Mouse (Mus musculus): ENCODE data around the gene Ugt1a7c.

Ugt1a7c gene

GRCm38 (mm10) chr1:88240072-88240471 is 145.2 kb downstream of the Ugt1a7c start:
- no peak for DNase-seq (ENCODE audit: low spot score)

- DNase-seq (ENCODE audit: low spot score) = no peak
Observed at GRCm38 (mm10) chr1:88240579-88240978, 145.7 kb downstream of the Ugt1a7c start.

GRCm38 (mm10) chr1:88243861-88244260 is 149.0 kb downstream of the Ugt1a7c start:
- no peak for DNase-seq (ENCODE audit: low spot score)

GRCm38 (mm10) chr1:88245881-88246280 is 151.0 kb downstream of the Ugt1a7c start:
- no peak for DNase-seq (ENCODE audit: low spot score)

DNA sequence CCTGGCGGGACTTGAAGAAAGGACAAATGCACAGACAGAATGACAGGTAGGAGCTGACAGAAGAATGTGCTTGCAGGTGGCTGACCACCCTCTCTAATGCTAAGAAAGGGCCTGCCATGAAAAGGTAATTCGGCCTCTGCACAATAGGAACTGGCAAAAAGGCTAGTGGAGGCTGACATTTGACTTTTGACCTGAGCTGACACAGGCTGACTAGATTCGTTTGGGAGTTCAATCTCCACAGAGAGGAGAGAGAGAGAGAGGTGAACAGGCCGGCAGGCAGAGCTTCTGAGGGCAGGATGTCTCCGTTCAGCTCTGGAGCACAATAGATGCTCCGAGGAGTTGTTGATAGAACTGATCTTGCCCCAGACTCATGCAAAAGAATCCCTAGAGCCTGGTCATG is 151.5 kb downstream of the Ugt1a7c start:
- no peak for DNase-seq (ENCODE audit: low spot score)

GRCm38 (mm10) chr1:88247660-88248059 is 152.8 kb downstream of the Ugt1a7c start:
- no peak for DNase-seq (ENCODE audit: low spot score)

- no peak for DNase-seq (ENCODE audit: low spot score)
Observed at GRCm38 (mm10) chr1:88248658-88249057, 153.8 kb downstream of the Ugt1a7c start.

DNA sequence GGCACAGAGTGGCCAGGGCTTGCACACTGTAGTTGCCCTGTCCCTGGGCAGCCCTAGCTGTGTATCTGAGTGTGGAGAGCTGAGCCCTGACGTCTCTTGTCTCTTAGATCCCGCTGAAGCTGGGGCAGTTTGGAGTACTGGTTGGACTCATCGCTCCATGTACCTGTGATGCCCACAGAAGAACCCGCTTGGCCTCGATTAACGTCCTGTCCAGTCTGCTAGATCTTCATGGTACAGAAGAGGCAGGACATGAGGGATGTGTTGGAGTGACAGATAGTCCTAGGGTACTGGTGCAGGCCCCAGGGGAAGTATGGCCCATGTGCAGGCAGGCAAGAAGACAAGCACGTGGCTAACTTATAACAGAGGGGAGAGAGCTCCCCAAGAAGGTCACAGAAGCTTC is 154.7 kb downstream of the Ugt1a7c start:
- DNase-seq (ENCODE audit: low spot score) = no peak

GRCm38 (mm10) chr1:88250023-88250422 is 155.2 kb downstream of the Ugt1a7c start:
- DNase-seq (ENCODE audit: low spot score) = no peak

DNA sequence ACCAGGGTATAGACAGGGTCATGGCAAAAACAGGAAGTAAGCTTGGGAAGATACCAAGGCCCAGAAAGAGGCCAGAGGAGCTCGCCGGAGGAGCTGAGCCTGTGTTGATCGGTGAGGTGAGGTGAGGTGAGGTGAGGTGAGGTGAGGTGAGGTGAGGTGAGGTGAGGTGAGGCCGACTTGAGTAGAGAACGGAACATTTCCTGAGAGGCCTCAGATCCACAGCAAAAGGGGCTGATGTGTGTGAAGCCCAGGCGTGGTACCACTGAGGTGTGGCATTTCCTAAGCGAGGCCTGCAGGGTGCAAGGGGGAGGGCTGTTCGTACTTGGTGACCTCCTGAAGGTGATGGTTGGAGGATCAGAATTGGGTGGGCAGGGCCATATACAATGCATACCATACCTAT is 158.2 kb downstream of the Ugt1a7c start:
- no peak for DNase-seq (ENCODE audit: low spot score)

DNA sequence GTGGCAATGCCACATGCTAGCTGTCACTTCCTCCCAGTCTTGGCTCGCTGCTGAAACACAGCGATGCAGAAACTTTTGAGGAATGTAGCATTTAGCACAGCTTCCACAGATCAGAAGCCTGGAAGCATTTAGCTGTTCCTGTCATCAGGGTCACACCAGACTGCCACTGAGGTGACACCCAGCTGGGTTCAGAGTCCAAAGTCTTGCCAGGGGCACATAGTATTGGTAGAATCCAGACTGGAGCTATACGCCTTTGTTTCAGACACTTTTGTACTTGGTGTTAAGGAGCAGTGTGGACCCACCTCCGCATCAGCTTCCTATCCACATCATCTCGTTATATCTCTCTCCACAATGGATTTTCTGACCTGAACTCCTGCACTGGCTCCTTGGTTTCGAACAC is 158.7 kb downstream of the Ugt1a7c start:
- DNase-seq (ENCODE audit: low spot score) = no peak

GRCm38 (mm10) chr1:88254793-88255465 is 160.1 kb downstream of the Ugt1a7c start:
- DNase-seq (ENCODE audit: low spot score) = no peak

- no peak for DNase-seq (ENCODE audit: low spot score)
Observed at GRCm38 (mm10) chr1:88255466-88255857, 160.6 kb downstream of the Ugt1a7c start.

- no peak for DNase-seq (ENCODE audit: low spot score)
Observed at GRCm38 (mm10) chr1:88255989-88256754, 161.3 kb downstream of the Ugt1a7c start.

DNA sequence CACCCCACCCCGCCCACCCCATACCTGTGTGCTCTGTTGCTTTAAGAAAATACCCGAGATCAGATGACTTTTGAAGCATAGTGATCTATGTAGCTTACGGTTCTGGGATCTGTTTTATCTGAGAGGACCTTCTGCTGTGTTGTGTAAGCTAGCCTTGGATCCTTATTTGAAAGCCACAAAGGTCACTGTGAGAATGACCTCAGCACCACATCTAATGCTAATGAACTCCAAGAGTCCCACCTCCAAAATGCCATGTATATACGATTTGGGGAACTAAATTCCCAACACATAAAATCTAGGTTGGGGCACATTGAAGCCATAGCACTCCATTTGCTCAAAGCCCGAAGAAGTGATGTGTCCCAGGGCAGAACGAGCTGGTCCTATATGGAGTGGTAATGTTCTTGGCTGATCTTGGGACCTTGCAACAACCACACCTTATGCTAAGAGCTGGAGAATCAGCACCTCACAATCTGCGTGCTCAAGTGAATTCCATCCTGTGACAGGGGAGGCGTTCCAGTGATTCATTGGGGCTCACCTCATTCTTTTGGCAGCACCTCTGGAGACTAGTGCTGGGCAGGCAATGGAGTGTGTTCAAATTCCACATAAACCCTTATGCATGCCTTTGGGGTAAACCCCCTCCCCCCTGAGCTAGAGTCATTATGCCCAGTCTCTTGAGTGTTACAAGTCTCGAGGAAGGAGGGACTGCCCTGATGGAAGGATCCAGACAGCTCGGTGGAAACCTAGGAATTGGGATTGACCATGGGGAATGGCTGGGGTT is 162.2 kb downstream of the Ugt1a7c start:
- no peak for DNase-seq (ENCODE audit: low spot score)

- no peak for DNase-seq (ENCODE audit: low spot score)
Observed at GRCm38 (mm10) chr1:88257681-88258080, 162.8 kb downstream of the Ugt1a7c start.

DNA sequence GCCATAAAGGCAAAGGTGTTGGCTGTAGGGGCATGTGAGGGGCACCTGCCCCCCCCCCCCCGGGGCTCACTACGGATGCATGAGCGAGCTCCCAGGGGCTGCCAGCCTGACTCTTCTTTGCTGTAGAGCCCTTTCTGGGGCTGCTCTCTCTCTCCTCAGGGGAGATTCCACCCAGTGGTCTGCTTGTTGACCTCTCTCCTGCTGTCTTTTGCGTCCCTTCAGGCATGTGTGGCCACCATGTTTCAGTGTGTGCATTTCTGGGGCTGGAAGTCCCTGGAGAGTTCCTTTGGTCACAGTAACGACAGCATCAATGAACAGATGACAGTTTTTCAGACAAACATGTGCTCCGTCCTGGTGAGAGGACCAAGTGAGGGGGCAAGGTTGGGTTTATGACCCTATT is 163.5 kb downstream of the Ugt1a7c start:
- DNase-seq (ENCODE audit: low spot score) = no peak

DNA sequence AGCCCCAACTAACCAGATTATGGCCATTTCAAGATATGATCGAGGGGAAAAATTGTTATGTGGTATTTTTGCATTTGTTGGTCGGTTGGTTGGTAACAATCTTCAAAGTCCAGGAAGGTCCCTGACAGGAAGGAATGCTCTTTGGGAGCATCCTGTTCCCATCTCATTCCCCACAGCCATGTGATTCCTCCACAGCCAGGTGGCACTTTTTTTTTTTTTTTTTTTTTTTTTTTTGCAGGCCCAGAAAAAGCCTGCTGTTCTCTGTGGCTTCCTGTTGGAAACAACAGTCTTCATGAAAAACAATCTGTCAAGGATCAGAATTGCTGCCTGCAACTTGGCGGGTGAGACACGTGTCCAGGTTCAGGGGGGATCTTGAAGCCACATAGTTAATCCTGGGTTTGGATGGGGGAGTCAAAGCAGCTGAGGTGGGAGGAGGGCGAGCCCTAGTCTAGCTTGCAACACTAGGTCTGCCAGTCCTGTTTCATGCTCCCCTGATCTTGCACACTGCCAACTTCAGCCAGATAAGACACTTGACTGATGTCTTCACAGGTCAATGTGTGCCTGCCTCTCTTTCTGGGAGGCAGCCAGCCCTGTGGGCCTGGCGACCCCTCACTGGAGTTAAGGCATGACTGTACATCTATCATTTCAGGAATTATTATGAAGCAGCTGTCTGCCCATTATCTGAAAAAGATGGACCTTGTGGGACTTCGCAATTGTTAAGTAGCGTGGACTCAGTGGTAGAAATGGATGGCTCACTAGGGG is 164.2 kb downstream of the Ugt1a7c start:
- DNase-seq (ENCODE audit: low spot score) = no peak

DNA sequence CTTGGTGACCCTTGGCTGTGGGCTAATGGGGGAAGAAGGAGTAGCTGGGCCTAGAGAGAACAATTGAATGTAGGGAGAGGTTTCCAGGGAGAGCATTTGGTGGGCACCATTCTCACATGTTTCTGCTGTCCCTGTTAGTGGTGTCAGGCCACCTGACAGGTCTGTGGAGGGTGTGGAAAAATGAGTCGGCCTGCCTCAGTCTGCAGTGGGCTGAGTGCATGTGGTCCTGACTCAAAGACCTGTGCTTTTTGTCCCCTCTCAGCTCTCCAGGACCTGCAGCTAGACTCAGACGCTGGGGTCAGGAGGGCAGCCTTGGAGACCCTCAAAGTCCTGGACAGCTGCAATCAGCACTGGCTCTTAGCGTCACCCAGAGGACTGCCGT is 164.8 kb downstream of the Ugt1a7c start:
- no peak for DNase-seq (ENCODE audit: low spot score)

DNA sequence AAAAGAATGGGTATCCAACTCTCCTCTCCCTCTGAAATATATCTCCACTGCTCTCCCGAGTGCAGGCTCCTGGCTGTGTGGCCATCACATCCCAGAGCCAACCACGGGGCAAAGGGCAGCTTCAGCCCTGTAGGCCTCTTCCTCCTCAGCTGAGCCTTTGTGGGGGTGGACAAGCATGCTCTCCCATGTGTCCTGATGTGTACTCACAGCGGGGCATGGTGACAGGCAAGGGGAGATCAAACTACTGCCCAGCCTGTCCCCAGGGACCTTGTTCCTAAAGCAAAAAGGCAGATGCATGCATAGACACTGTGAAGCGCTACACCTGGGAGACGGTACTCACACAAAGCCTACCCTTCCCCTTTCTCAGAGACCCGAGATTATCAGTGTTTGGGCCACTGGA is 165.3 kb downstream of the Ugt1a7c start:
- no peak for DNase-seq (ENCODE audit: low spot score)

GRCm38 (mm10) chr1:88260604-88261377 is 165.9 kb downstream of the Ugt1a7c start:
- no peak for DNase-seq (ENCODE audit: low spot score)

Measured in c-Kit-positive CD71-positive TER-119-positive erythroid progenitor cells, embryonic 14.5 days (primary cell).